Mouse (Mus musculus) embryonic facial prominence, embryonic 12.5 days (tissue): ENCODE measurements around the gene Sugt1. TPM values are rescaled to one million over a fixed set of nuclear protein-coding genes. Genes with fewer than 3 reads are reported as not detected.

Experiments used
- ATAC-seq: fragments of 200-750 bp; cut with Nextera tagmentation; 2 replicates; pipeline ENCODE4 v1.8.0; 2017; ENCODE audit not compliant: insufficient number of reproducible peaks, insufficient read depth, low FRiP score, low TSS enrichment
- H3K27ac ChIP-seq: fragments of 300-500 bp; sonication (generic); 2 replicates; pipeline ENCODE4 v1.5.1; 2016; ENCODE audit warnings: mild to moderate bottlenecking
- H3K27me3 ChIP-seq: fragments of 300-500 bp; sonication (generic); 2 replicates; pipeline ENCODE4 v1.6.1; 2016; ENCODE audit warnings: mild to moderate bottlenecking, moderate library complexity
- H3K36me3 ChIP-seq: fragments of 300-500 bp; sonication (generic); 2 replicates; pipeline ENCODE4 v1.6.1; 2016; ENCODE audit warnings: mild to moderate bottlenecking
- H3K4me1 ChIP-seq: fragments of 300-500 bp; sonication (generic); 2 replicates; pipeline ENCODE4 v1.6.1; 2016
- H3K4me2 ChIP-seq: fragments of 300-500 bp; sonication (generic); replicated peaks from 2 replicates; pipeline ENCODE4 v1.6.1; 2016; ENCODE audit warnings: mild to moderate bottlenecking, moderate library complexity
- H3K4me3 ChIP-seq: fragments of 300-500 bp; sonication (generic); 2 replicates; pipeline ENCODE4 v1.5.1; 2016; ENCODE audit warnings: mild to moderate bottlenecking
- H3K9ac ChIP-seq: fragments of 300-500 bp; sonication (generic); 2 replicates; pipeline ENCODE4 v1.6.1; 2016; ENCODE audit warnings: mild to moderate bottlenecking, moderate library complexity
- H3K9me3 ChIP-seq: fragments of 300-500 bp; sonication (generic); 2 replicates; pipeline ENCODE4 v1.6.1; 2016; ENCODE audit warnings: mild to moderate bottlenecking, moderate library complexity
- WGBS: fragments of 180-500 bp; shearing (Covaris S2); methylation state at CpG from one replicate; pipeline ENCODE4 v1.1.7; 2016; 5-methylcytosine and 5-hydroxymethylcytosine counted together
- polyA plus RNA-seq: library from polyadenylated mRNA; unstranded; fragments of >200 nt; fragmentation: Nextera tagmentation; extraction: Ambion mirVana; gene quantifications from 2 replicates; pipeline ENCODE4 v1.2.1, GENCODE M21; 2016

The Sugt1 gene
- polyA plus RNA-seq, 1 experiment from 2014 or later, result 140 TPM

DNA sequence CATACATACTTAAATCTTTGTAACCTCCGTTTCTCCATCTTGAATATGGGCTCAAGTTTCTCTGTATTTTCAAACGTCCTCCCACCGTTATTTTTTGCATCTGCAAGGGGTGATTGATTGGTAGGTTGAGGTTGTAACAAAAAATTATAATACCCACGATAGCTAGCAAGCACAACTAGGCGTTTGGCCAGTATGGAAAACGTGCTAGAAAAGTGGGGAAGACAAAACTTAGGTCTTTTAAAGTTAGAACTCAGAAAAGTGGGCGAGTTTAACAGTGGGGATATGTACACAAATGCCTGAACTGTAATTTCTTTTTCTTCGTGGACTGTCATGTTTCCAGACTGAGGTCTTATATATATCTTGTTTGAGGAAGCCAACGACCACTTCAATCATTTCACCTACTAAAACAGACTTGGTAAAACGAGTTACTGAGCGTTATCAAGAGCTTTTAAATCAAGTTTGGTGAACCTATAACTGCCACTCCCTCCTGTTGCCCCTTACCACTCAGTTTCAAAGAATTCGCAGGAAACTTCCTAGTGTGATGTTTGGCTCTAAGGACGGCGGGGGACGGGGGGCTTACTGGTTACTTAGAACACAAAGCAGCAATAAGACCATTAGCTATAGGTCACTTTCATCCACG lies 872 bp upstream of the Sugt1 start:
- H3K4me1 ChIP-seq, result peaks cover 19% of the 10 kb centered on the region
- H3K36me3 ChIP-seq, result peaks cover 6% of the 10 kb centered on the region; the same call in 1 of the 2 replicates
- H3K4me3 ChIP-seq, result peak overlapping the region; percentile 70
- H3K27me3 ChIP-seq, result no peaks in the 10 kb centered on the region
- peak overlapping the region; percentile 92 for H3K27ac ChIP-seq
- peak overlapping the region; percentile 58 for H3K4me2 ChIP-seq
- 34% methylated on average over 16 of the region's 16 CpGs for WGBS
- no peak for ATAC-seq
- H3K9ac ChIP-seq, result peak overlapping the region; percentile 79
- no peaks in the 10 kb centered on the region for H3K9me3 ChIP-seq

DNA sequence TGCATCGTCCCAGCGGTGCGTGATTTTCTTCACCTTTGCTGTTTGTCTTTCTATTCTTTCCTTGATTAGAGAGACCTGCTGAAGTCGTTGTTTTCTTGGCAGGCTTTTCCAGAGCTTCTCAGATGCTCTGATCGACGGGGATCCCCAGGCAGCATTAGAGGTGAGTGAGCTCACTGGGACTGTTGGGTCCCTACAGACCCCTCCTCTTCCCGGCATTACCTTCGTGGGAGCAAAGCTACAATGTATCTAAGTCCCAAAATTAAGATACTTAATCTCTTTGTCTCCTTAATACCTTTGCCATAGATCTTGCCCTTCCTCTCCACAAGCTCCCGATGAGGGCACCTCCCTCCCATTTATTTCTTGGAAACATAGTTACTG lies 350 bp downstream of the Sugt1 start:
- H3K4me3 ChIP-seq, result peak overlapping the region; percentile 70
- H3K9ac ChIP-seq, result peak overlapping the region; percentile 79
- no peaks in the 10 kb centered on the region for H3K9me3 ChIP-seq
- 1% methylated on average over 9 of the region's 9 CpGs for WGBS
- peak overlapping the region; percentile 92 for H3K27ac ChIP-seq
- peak; percentile 43 for ATAC-seq
- H3K4me1 ChIP-seq, result peaks cover 19% of the 10 kb centered on the region
- no peaks in the 10 kb centered on the region for H3K27me3 ChIP-seq
- H3K36me3 ChIP-seq, result peaks cover 6% of the 10 kb centered on the region; the same call in 1 of the 2 replicates
- peak overlapping the region; percentile 76 for H3K4me2 ChIP-seq

- no peak for ATAC-seq
- Histone ChIP-seq H3K4me2 (peak overlapping the region; percentile 76), H3K36me3 (peaks cover 6% of the 10 kb centered on the region; the same call in 1 of the 2 replicates), H3K27me3 (no peaks in the 10 kb centered on the region), H3K9me3 (no peaks in the 10 kb centered on the region), H3K4me3 (peak overlapping the region; percentile 70), H3K27ac (no peak overlapping the region), H3K9ac (peak overlapping the region; percentile 79), H3K4me1 (peaks cover 19% of the 10 kb centered on the region)
- WGBS, result 89% methylated on average over 9 of the region's 9 CpGs
These were observed 1.1 kb downstream of the Sugt1 start for GRCm38 (mm10) chr14:79588534-79588951.

- Histone ChIP-seq H3K4me2 (no peak overlapping the region), H3K36me3 (peaks cover 6% of the 10 kb centered on the region; the same call in 1 of the 2 replicates), H3K9me3 (no peaks in the 10 kb centered on the region), H3K27ac (no peak overlapping the region), H3K9ac (no peak overlapping the region), H3K27me3 (no peaks in the 10 kb centered on the region), H3K4me1 (peaks cover 19% of the 10 kb centered on the region), H3K4me3 (no peak overlapping the region)
- WGBS, result 93% methylated on average over 6 of the region's 6 CpGs
- ATAC-seq, result no peak
These were observed 1.9 kb downstream of the Sugt1 start for GRCm38 (mm10) chr14:79589401-79589800.

DNA sequence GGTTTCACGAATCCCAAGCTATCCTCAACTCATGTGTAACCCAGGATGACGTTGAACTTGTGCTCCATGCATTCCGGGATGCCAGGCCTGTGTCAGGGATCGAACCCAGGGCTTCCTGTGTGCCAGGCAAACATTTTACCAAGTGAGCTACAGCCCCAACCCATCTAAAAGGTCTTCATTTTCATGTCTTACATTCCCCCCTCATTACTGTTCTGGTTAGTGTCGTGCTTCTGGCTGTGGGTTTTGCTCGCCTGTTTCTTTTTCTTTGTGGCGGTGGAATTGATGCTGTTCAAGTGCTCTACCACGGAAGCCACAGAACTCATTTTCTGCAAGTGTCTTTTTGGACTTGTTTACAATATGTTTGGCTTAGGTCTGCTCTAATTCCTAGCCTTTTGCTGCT lies 3.4 kb downstream of the Sugt1 start:
- ATAC-seq, result no peak
- Histone ChIP-seq H3K9me3 (no peaks in the 10 kb centered on the region), H3K27me3 (no peaks in the 10 kb centered on the region), H3K4me3 (no peak overlapping the region), H3K9ac (no peak overlapping the region), H3K4me1 (peaks cover 19% of the 10 kb centered on the region), H3K36me3 (peaks cover 6% of the 10 kb centered on the region; the same call in 1 of the 2 replicates), H3K4me2 (no peak overlapping the region), H3K27ac (no peak overlapping the region)
- WGBS, result 93% methylated on average over 8 of the region's 8 CpGs

DNA sequence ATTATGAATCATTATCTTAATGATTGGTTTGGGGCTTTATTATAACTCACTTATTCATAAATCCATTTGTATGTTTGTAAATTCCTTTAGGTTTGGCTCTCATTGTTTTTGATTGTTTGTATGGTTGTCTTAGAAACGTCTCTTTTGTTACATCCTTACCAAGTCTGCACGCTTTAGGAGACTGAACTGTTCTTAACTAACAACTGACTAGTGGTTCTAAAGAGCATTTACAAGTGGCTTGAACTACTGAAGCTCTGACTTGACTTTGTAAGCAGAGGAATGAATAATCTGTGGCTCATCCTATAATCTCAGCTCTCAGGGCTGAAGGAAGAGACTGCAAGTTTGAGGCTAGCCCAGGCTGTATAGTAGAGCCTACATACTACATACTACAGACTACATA lies 4.1 kb downstream of the Sugt1 start:
- H3K9me3 ChIP-seq, result no peaks in the 10 kb centered on the region
- no peak overlapping the region for H3K4me2 ChIP-seq
- 84% methylated on average over 2 of the region's 2 CpGs for WGBS
- peaks cover 9% of the 10 kb centered on the region for H3K36me3 ChIP-seq
- H3K4me3 ChIP-seq, result no peak overlapping the region
- no peaks in the 10 kb centered on the region for H3K27me3 ChIP-seq
- no peak overlapping the region for H3K9ac ChIP-seq
- no peak for ATAC-seq
- no peak overlapping the region for H3K27ac ChIP-seq
- peaks cover 15% of the 10 kb centered on the region for H3K4me1 ChIP-seq

- H3K4me1 ChIP-seq, result peaks cover 7% of the 10 kb centered on the region; the same call in 1 of the 2 replicates
- H3K4me2 ChIP-seq, result no peak overlapping the region
- no peak overlapping the region for H3K4me3 ChIP-seq
- no peak overlapping the region for H3K9ac ChIP-seq
- H3K36me3 ChIP-seq, result peaks cover 25% of the 10 kb centered on the region
- no peaks in the 10 kb centered on the region for H3K27me3 ChIP-seq
- WGBS, result 93% methylated on average over 5 of the region's 5 CpGs
- H3K27ac ChIP-seq, result no peak overlapping the region
- no peaks in the 10 kb centered on the region for H3K9me3 ChIP-seq
- no peak for ATAC-seq
These were observed 6.6 kb downstream of the Sugt1 start for GRCm38 (mm10) chr14:79594069-79594468.

- Histone ChIP-seq H3K4me1 (no peaks in the 10 kb centered on the region), H3K4me2 (no peak overlapping the region), H3K9me3 (no peaks in the 10 kb centered on the region), H3K36me3 (peaks cover 44% of the 10 kb centered on the region), H3K4me3 (no peak overlapping the region), H3K27ac (no peak overlapping the region), H3K9ac (no peak overlapping the region), H3K27me3 (no peaks in the 10 kb centered on the region)
- ATAC-seq, result no peak
- WGBS, result 85% methylated on average over 4 of the region's 4 CpGs
These were observed 9.1 kb downstream of the Sugt1 start for GRCm38 (mm10) chr14:79596602-79597001.

- no peak overlapping the region for H3K4me2 ChIP-seq
- no peak for ATAC-seq
- no peak overlapping the region for H3K4me3 ChIP-seq
- H3K27me3 ChIP-seq, result no peaks in the 10 kb centered on the region
- H3K9ac ChIP-seq, result no peak overlapping the region
- 86% methylated on average over 2 of the region's 2 CpGs for WGBS
- no peak overlapping the region for H3K27ac ChIP-seq
- no peaks in the 10 kb centered on the region for H3K4me1 ChIP-seq
- H3K9me3 ChIP-seq, result no peaks in the 10 kb centered on the region
- H3K36me3 ChIP-seq, result peaks cover 70% of the 10 kb centered on the region
These were observed 18.4 kb downstream of the Sugt1 start for GRCm38 (mm10) chr14:79605881-79606280.

DNA sequence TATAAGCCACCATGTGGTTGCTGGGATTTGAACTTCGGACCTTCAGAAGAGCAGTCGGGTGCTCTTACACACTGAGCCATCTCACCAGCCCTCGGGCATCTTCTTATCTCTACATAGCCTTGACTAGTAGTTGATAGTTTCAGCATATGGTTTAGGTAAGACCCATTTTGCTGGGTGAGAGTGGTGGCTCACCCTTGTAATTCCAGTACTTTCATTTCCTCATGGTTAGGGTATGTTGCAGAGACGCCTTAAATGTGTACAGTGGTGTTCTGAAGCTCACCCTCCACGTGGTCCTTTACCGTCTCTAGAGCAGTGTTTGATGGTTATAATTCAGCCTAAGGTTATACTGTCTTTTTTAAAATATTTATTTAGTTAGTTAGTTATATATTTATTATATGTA lies 18.9 kb downstream of the Sugt1 start:
- WGBS, result 90% methylated on average over 6 of the region's 6 CpGs
- H3K4me2 ChIP-seq, result no peak overlapping the region
- no peak for ATAC-seq
- no peaks in the 10 kb centered on the region for H3K4me1 ChIP-seq
- H3K27me3 ChIP-seq, result no peaks in the 10 kb centered on the region
- no peak overlapping the region for H3K4me3 ChIP-seq
- no peak overlapping the region for H3K27ac ChIP-seq
- peaks cover 70% of the 10 kb centered on the region for H3K36me3 ChIP-seq
- no peaks in the 10 kb centered on the region for H3K9me3 ChIP-seq
- no peak overlapping the region for H3K9ac ChIP-seq

- H3K4me1 ChIP-seq, result no peaks in the 10 kb centered on the region
- 90% methylated on average over 3 of the region's 3 CpGs for WGBS
- H3K4me3 ChIP-seq, result no peak overlapping the region
- no peaks in the 10 kb centered on the region for H3K9me3 ChIP-seq
- no peak for ATAC-seq
- H3K36me3 ChIP-seq, result peaks cover 69% of the 10 kb centered on the region
- no peak overlapping the region for H3K27ac ChIP-seq
- no peak overlapping the region for H3K9ac ChIP-seq
- no peaks in the 10 kb centered on the region for H3K27me3 ChIP-seq
- no peak overlapping the region for H3K4me2 ChIP-seq
These were observed 19.4 kb downstream of the Sugt1 start for GRCm38 (mm10) chr14:79606867-79607266.

DNA sequence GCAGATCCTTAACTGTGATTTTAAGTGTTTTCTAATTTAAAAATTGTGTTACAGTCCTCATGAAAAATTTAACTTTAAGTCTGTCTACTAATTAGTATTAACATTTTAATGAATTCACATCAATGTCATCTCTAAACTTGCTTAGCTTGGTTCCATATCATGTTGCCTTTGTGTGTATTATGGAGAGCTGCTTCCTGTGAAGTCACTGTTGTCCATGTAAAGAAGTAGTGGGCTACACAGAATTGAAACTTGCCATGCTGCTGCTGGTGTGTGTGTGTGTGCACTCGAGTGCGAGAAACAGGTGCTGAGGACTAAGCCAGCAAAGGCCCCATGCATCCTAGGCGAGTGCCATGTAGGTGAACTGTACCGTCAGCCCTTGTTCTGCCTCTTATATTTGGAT lies 19.9 kb downstream of the Sugt1 start:
- H3K4me1 ChIP-seq, result no peaks in the 10 kb centered on the region
- no peak overlapping the region for H3K27ac ChIP-seq
- no peak for ATAC-seq
- peaks cover 67% of the 10 kb centered on the region for H3K36me3 ChIP-seq
- no peak overlapping the region for H3K4me2 ChIP-seq
- 93% methylated on average over 4 of the region's 4 CpGs for WGBS
- H3K27me3 ChIP-seq, result no peaks in the 10 kb centered on the region
- no peaks in the 10 kb centered on the region for H3K9me3 ChIP-seq
- H3K9ac ChIP-seq, result no peak overlapping the region
- no peak overlapping the region for H3K4me3 ChIP-seq
